Mouse (Mus musculus) Patski (cell line): ENCODE data around the gene Snx29. TPM values are rescaled to one million over a fixed set of nuclear protein-coding genes. Genes with fewer than 3 reads are reported as not detected.

Experiments used
- ATAC-seq: fragments of 100-300 bp; one replicate; pipeline ENCODE4 v1.8.0; 2021
- CTCF ChIA-PET: fragments of 350-600 bp; sonication (Branson Sonifier 250); formaldehyde crosslinking; loops from one replicate; lab custom pipeline; 2022; ENCODE audit warnings: inconsistent platforms; lab: Charles Lee
- POLR2A ChIA-PET: fragments of 350-600 bp; sonication (Branson Sonifier 250); formaldehyde crosslinking; loops from one replicate; lab custom pipeline; 2022; ENCODE audit warnings: antibody characterized with exemption, inconsistent platforms; lab: Charles Lee
- DNase-seq: peaks from one replicate; pipeline ENCODE4 v3.0.0-alpha.2; 2011; ENCODE audit warnings: low read depth, low spot score
- H3K27me3 ChIP-seq: fragments of 371-371 bp; one replicate; pipeline ENCODE4 v1.5.1; 2021
- CTCF ChIP-seq: fragments of 100-300 bp; IDR thresholded peaks from one replicate; pipeline ENCODE4 v1.5.1; 2021
- in situ Hi-C: fragments of 300-500 bp; cut with MboI; formaldehyde crosslinking; loops from 3 replicates; pipeline ENCODE4 v1.11.1; 2018; ENCODE audit warnings: low pct_unique_long_range_greater_than_20kb, mixed read lengths
- polyA plus RNA-seq: library from polyadenylated mRNA; unstranded; gene quantifications from one replicate; pipeline ENCODE4 v1.2.3, GENCODE M21; 2021

Gene Snx29
- polyA plus RNA-seq, 1 experiment from 2014 or later: 11.9 TPM

DNA sequence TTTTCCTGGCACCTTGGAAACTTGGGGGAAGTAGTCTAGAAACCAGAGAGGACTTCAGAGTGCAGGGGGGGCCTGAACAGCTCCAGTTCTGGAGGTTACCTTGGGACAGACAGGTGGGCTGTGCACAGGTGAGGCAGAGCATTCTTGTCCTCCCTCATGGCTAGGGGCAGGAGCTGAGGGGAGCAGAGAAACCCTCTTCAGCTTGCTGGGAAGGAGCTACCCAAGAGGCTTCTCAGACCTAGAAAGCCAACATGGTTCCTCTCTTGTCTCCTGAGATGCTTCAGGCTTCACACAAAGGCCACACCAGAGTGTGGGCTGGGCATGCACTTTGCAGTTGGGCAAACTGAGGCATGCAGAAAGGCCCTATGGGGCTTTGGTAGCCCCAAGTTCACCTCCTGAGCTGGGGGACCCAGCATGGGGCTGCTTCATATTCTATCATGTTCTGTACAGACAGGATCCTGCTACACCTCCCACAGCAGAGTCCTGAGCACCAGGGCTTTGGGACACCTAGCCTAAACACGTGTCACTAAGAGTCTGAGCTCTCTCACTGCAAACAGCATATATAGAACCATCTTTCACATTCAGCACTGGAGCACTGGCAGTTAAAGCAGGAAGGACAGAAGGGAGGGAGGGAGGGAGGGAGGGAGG, 434.0 kb downstream of the Snx29 start:
- no peak for TF ChIP-seq CTCF
- DNase-seq (no peak), ATAC-seq (no peak)
- ChIA-PET POLR2A (no interaction called here), CTCF (no interaction called here)
- in situ Hi-C loops: no loop called here
- H3K27me3 ChIP-seq: no peaks in the 10 kb centered on the region

DNA sequence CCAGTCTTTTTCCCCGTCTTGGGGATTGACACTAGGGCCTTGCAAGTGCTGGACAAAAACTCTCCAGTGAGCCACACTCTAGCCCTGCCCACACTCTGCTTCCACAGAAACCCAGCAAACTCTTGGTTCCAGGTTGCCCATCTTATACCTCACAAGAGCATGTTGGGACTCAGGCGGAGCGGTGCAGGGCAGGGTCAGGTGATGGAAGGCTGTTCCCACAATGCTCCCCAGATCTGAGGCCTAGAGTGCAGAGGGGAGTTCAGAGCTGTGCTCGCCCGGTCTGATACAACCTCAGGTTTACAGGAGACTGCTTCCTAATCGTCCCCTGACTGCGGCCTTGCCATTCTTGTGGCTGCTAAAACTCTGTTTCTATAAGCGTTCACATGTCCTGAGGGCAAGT, 434.8 kb downstream of the Snx29 start:
- no peak for ATAC-seq
- CTCF ChIA-PET: no interaction called here
- DNase-seq: no peak
- H3K27me3 ChIP-seq: no peaks in the 10 kb centered on the region
- POLR2A ChIA-PET: no interaction called here
- in situ Hi-C loops: no loop called here
- no peak for TF ChIP-seq CTCF

DNA sequence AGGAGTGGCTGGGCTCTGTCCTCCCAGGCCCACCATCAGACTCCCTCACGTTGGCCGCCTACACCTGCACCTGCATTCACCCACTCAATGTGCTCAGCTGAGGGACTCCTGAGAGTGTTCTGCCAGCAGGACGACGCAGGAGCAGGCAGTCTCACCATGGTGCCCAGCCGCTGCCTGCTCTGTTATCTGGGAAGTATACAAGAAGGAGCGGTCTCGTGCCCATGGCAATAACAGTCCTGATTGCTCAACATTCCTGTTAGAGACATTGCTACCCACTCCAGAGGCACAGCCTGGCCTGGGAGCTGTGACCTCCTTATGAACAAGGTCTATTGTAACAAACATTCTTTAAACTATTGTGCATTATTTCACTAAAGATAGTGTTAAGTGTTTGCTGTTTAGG, 435.2 kb downstream of the Snx29 start:
- CTCF ChIA-PET: no interaction called here
- DNase-seq (no peak), ATAC-seq (no peak)
- in situ Hi-C loops: no loop called here
- no peaks in the 10 kb centered on the region for H3K27me3 ChIP-seq
- TF ChIP-seq CTCF: no peak
- POLR2A ChIA-PET: no interaction called here

DNA sequence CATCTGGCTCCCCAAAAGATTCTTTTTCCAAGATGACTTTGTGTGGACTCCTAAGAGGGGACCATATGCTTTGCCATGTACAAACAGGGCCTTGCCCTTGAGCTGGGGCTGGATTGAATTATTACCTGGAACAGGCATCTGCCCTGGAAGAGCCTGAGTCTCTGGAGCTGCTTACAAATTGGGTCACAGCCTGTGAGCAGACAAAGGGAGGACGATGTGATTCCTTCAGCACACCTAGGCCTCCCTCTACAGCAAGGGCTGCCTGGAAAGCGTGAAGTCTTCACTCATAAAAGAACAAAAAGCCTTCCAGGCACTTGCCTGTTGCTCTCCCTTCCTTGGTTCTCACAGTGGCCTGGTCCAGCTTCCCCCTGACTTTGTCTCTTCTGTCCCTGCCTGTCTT, 449.6 kb downstream of the Snx29 start:
- ChIA-PET POLR2A (interaction anchor here (0.6 kb wide), 1 partner anchor 9 kb away, joined by 3 read pairs; no protein-coding TSS in a partner anchor), CTCF (interaction anchor here (1.6 kb wide), 1 partner anchor 16 kb away, joined by 3 read pairs; no protein-coding TSS in a partner anchor)
- DNase-seq (no peak), ATAC-seq (no peak)
- H3K27me3 ChIP-seq: no peaks in the 10 kb centered on the region
- in situ Hi-C loops: no loop called here
- TF ChIP-seq CTCF: no peak

DNA sequence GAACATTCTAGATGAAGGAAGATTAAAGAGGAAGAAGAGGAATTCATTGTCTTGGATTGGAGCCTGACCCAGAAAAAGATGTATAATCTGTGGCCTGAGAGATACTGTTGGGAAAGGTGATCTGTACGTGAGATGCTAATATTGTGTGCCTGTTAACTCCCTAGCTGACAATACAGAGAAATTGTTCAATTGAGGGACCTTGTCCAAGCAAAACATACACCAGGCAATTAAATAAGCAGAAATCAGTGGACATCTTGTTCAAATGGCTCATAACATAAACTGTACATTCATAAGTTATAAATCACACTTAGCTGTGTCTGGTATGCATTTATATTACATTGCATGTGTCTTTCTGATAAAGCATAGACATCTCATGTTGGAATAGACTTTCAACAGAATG, 451.6 kb downstream of the Snx29 start:
- in situ Hi-C loops: no loop called here
- POLR2A ChIA-PET: no interaction called here
- DNase-seq: no peak
- H3K27me3 ChIP-seq: no peaks in the 10 kb centered on the region
- no peak for TF ChIP-seq CTCF
- no peak for ATAC-seq
- CTCF ChIA-PET: no interaction called here

DNA sequence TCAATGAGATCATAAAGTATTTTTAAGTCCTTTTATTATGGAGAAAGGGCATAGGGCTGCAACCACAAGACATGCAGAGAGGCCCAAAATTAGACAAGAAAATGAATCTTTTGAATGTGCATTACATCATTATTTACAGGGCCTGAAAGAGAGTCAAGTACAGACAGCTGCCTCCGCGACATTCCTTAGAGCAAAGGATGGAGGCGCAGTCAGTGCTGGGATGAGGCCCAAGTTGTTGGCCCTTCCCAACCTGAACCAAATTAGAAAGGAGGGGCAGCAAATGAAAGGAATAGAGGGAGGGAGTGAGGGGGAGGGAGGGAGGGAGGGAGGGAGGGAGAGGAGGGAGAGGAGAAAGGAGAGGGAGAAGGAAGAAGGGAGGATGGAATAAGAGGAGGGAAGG, 453.8 kb downstream of the Snx29 start:
- POLR2A ChIA-PET: no interaction called here

DNA sequence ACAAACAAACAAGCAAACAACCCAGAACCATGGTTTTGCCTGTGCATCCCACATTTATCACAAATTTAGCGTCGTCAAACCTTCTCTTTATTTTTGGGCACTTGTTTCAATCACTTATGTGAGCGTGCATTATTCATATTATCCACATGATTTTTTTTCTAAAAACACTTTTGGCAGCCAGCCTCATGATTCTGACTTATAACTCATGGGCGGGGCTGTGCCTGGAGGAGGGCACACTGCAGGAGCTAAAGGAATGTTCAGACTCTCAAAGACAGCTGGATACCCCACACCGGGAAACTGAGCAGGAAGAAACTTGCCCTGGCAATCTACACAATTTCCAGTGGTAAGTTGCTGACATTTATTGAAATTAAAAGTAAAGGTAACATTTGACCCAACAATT, 455.5 kb downstream of the Snx29 start:
- TF ChIP-seq CTCF: no peak
- ChIA-PET POLR2A (no interaction called here), CTCF (interaction anchor here (1.3 kb wide), 1 partner anchor 9 kb away, joined by 4 read pairs; no protein-coding TSS in a partner anchor)
- no peaks in the 10 kb centered on the region for H3K27me3 ChIP-seq
- in situ Hi-C loops: no loop called here
- ATAC-seq (no peak), DNase-seq (no peak)

More for the DNA sequence above, 453.8 kb downstream of the Snx29 start:
- CTCF ChIA-PET: no interaction called here
- TF ChIP-seq CTCF: no peak
- DNase-seq: no peak
- no peaks in the 10 kb centered on the region for H3K27me3 ChIP-seq
- in situ Hi-C loops: no loop called here
- ATAC-seq: no peak

DNA sequence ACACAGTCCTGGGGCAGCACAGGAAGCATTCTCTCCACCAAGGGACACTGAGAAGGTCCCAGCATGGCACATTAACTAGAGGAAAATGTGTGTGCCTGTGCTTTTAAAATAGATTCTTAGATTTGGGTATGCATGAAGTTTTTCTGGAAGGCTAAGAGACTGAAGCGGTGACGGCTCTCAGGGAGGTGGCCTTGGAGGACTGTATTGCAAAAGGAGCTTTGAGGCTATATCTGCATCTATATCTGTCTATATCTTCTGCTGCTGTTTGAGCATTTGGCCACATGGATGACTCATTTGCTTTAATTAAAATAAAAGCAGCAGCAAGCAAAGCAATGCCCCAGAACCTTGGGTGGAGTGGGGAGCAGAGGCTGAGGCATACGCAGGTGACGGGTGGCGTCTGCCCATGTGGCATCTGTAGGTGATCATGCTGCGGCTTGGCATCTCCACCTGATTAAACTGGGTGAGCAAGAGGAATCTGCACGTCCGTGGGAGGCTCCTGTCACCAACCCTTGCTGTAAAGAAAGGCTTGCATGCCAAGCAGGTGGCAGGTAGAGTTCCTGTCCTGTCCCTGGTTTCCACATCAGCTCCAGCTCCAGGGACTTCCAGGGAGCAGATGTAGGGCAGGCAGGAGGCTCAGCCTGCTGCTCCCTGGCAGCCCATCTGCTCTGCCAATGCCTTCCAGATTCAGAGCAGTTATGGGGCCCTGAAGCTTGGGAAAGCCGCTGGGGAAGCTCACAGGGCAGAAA, 456.2 kb downstream of the Snx29 start:
- no peak for TF ChIP-seq CTCF
- ChIA-PET POLR2A (no interaction called here), CTCF (interaction anchor here (0.7 kb wide), 1 partner anchor 15 kb away, joined by 3 read pairs; no protein-coding TSS in a partner anchor)
- in situ Hi-C loops: no loop called here
- DNase-seq (no peak), ATAC-seq (no peak)
- no peaks in the 10 kb centered on the region for H3K27me3 ChIP-seq

DNA sequence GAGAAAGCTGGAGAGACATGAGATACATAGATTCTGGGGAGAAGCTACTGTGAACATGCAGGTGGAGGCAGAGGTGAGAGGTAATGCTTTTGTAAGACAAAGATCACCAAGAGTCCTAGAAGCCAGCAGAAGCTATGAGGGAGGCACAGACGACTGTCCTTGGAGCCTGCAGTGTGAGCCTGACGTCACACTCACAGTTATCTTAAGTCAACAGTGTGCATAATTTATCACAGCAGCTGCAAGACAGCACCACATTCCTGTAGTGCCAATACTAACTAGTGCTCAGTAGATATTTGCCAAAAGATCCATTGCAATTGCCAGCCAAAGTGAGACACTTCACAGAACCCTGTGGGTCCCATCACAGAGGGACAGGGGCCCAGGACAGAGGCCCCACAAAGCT, 459.4 kb downstream of the Snx29 start:
- no peak for TF ChIP-seq CTCF
- no peak for DNase-seq
- H3K27me3 ChIP-seq: no peaks in the 10 kb centered on the region
- ChIA-PET POLR2A (interaction anchor here (0.7 kb wide), 1 partner anchor 10 kb away, joined by 3 read pairs; no protein-coding TSS in a partner anchor), CTCF (interaction anchor here (0.8 kb wide), 1 partner anchor 19 kb away, joined by 3 read pairs; no protein-coding TSS in a partner anchor)
- in situ Hi-C loops: no loop called here
- no peak for ATAC-seq

DNA sequence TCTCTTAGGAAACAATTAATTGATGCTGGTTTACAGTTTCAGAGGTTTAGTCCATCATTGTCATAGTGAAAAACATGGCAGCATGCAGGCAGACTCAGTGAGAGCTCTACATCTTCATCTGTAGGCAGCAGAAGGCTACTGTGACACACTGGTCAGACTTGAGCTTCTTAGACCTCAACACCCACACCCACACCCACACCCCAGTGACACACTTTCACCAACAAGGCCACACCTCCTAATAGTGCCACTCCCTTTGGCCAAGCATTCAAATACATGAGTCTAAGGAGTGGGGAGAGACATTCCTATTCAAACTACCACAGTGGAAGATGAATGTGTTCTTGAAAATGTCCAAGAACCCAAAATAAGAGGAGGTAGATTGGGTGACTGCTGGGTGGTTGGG, 460.6 kb downstream of the Snx29 start:
- no peaks in the 10 kb centered on the region for H3K27me3 ChIP-seq
- CTCF ChIA-PET: no interaction called here
- DNase-seq (no peak), ATAC-seq (no peak)
- POLR2A ChIA-PET: interaction anchor here (0.6 to 0.8 kb wide), 3 partner anchors 10 to 270 kb away, joined by 3 to 5 read pairs (median 3); no protein-coding TSS in a partner anchor
- in situ Hi-C loops: no loop called here
- no peak for TF ChIP-seq CTCF

DNA sequence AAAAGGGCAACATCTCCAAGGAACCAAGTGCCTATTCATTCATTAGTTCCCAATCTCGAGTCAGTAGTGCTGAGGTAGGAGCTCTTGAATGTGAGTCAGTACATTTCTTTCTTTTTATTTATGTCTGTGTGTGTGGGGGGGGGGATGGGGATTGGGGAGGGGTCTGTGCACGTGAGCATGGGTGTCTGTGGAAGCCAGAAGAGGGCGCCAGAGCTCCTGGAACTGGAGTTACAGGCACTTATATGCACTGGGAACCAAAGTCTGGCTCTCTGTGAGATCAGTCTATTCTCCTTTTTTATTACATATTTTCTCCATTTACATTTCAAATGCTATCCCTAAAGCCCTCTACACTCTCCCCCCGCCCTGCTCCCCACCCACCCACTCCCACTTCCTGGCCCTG, 461.6 kb downstream of the Snx29 start:
- POLR2A ChIA-PET: no interaction called here
- TF ChIP-seq CTCF: no peak
- CTCF ChIA-PET: no interaction called here
- no peaks in the 10 kb centered on the region for H3K27me3 ChIP-seq
- ATAC-seq: no peak
- no peak for DNase-seq
- in situ Hi-C loops: no loop called here
